Mouse (Mus musculus) brain, embryonic 18.5 days (tissue): ENCODE measurements around the gene Ppp1r12a.

Source experiments
- DNase-seq: peaks from one replicate; pipeline ENCODE4 v3.0.0-alpha.2; 2012; ENCODE audit warnings: low read depth, low spot score

The Ppp1r12a gene

DNA sequence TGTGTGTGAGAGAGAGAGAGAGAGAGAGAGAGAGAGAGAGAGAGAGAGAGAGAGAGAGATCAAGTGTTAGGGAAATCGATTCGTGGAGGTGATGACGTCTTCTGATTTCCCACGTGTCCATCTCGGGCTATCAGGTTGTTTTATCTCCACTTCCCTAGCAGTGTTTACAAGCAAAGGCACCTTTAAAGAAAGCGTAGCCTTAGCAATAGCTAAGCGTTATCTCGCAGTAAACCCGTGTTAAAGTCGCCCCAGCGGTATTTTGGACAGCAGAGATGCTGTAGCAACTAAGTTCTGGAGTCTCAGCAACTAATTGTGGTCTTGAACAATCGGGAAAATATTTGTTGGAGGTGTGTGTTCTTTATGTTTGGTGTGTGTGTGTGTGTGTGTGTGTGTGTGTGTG, 171.6 kb downstream of the Ppp1r12a start:
- DNase-seq = no peak
